Mouse (Mus musculus): ENCODE measurements at regions not wholly inside any gene's neighbourhood (a gene's known extent, or its start where the extent isn't known, plus 50 kb on each side); places are given as distances from the start of the nearest gene placed in this dataset.

DNA sequence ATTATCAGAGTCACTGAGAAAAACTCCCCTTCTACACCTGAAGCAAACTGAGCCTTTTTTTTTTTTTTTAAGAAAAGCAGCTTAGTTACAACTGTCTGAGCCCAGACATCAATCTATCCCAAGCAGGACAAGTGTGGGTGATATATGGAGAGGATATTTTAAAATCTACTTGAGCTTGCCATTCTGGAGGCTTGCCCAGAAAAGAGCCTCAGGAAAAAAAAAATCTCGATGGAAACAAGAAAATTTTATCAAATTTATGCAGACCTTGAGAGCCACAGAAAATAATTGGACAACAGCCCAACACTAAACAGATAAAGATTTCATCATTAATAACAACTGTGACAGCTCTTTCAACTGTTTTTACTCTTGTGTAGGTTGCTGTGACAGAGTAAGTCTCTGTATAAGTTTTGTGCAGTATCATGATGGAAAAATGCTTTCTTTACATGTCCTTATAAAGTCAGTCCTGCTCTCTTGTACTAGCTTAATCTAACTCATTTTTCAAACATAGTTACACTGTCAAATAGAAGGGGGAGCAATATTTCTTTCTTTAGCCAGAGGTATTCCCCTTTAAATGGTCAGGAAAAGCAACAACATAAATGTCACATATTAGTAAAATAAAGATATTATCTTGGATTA is 297.4 kb upstream of the Slitrk3 start:
- Histone ChIP-seq H3K36me3 (ENCODE audit: control insufficient read depth, insufficient read depth, low read length) (no peaks in the 10 kb centered on the region), H3K27me3 (ENCODE audit: control insufficient read depth, insufficient read depth, low read length) (no peaks in the 10 kb centered on the region), H3K4me3 (no peak overlapping the region), H3K9ac (ENCODE audit: low read depth, low read length) (no peak overlapping the region), H3K27ac (no peak overlapping the region), H3K79me2 (replicated peaks; ENCODE audit: control insufficient read depth, insufficient read depth, low read length) (no peaks in the 10 kb centered on the region), H3K4me1 (ENCODE audit: control insufficient read depth, insufficient read depth, low read length) (no peaks in the 10 kb centered on the region)
- no peak for DNase-seq
- intact Hi-C loops (cut with DNase I): no loop called here
- 16% methylated on average over 1 of the region's 1 CpGs for WGBS
- no peak for TF ChIP-seq CTCF (IDR thresholded peaks at IDR 0.05)
- TF ChIP-seq POLR2A (IDR thresholded peaks at IDR 0.05; ENCODE audit: insufficient read depth, low read depth, low read length): no peak
- no peak for TF ChIP-seq EP300 (IDR thresholded peaks at IDR 0.05; ENCODE audit: insufficient read depth, low read depth, low read length)

DNA sequence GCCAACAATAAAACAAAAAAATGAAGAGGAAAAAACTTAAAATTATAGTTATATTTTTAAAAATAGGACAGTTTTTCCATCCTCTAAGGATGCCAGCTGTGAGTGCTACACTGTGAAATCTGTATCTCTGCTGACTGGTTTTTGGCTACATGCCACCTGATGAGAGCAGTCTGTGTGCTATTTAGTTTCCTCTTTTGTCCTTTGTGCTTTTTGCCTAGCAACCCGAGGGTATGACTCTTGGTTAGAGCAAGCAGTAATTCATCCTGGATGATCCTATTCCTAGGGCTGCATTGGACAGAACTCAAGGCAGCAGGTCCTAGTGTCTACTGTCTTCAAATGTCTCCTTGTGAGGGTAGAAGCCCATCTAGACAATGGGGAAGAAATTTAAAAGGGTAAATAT is 285.6 kb upstream of the Slitrk3 start:
- H3K79me2 ChIP-seq (replicated peaks; ENCODE audit: control insufficient read depth, insufficient read depth, low read length): no peaks in the 10 kb centered on the region
- H3K27ac ChIP-seq: no peak overlapping the region
- no peak for DNase-seq
- H3K4me3 ChIP-seq: no peak overlapping the region
- no peak overlapping the region for H3K9ac ChIP-seq (ENCODE audit: low read depth, low read length)
- no peaks in the 10 kb centered on the region for H3K36me3 ChIP-seq (ENCODE audit: control insufficient read depth, insufficient read depth, low read length)
- intact Hi-C loops (cut with DNase I): no loop called here
- TF ChIP-seq POLR2A (IDR thresholded peaks at IDR 0.05; ENCODE audit: insufficient read depth, low read depth, low read length) (no peak), CTCF (IDR thresholded peaks at IDR 0.05) (no peak), EP300 (IDR thresholded peaks at IDR 0.05; ENCODE audit: insufficient read depth, low read depth, low read length) (no peak)
- no peaks in the 10 kb centered on the region for H3K27me3 ChIP-seq (ENCODE audit: control insufficient read depth, insufficient read depth, low read length)
- 10% methylated on average over 1 of the region's 1 CpGs for WGBS
- no peaks in the 10 kb centered on the region for H3K4me1 ChIP-seq (ENCODE audit: control insufficient read depth, insufficient read depth, low read length)

DNA sequence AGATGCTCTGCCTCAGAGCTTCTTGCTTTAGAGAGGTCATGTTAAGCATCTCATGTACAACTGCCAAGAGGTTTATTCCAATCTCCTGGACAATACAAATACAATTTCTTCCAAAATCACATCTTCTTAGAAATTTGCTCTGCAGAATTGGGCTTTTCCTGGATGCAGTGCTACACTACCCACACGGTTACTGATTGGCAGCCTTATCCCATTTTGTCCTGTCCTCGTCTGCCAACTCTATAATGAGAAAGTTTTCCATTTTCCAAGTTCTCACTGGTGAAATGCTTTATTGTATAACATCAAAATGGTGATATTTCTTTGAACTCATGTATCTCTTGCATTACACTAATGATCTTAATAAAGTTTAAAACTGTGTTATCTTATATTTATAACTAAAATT is 282.1 kb upstream of the Slitrk3 start:
- H3K9ac ChIP-seq (ENCODE audit: low read depth, low read length): no peak overlapping the region
- WGBS: 65% methylated on average over 2 of the region's 2 CpGs
- H3K4me3 ChIP-seq: no peak overlapping the region
- H3K4me1 ChIP-seq (ENCODE audit: control insufficient read depth, insufficient read depth, low read length): no peaks in the 10 kb centered on the region
- no peaks in the 10 kb centered on the region for H3K36me3 ChIP-seq (ENCODE audit: control insufficient read depth, insufficient read depth, low read length)
- intact Hi-C loops (cut with DNase I): no loop called here
- DNase-seq: no peak
- no peak for TF ChIP-seq POLR2A (IDR thresholded peaks at IDR 0.05; ENCODE audit: insufficient read depth, low read depth, low read length)
- TF ChIP-seq CTCF (IDR thresholded peaks at IDR 0.05): no peak
- no peak for TF ChIP-seq EP300 (IDR thresholded peaks at IDR 0.05; ENCODE audit: insufficient read depth, low read depth, low read length)
- H3K27ac ChIP-seq: no peak overlapping the region
- no peaks in the 10 kb centered on the region for H3K79me2 ChIP-seq (replicated peaks; ENCODE audit: control insufficient read depth, insufficient read depth, low read length)
- no peaks in the 10 kb centered on the region for H3K27me3 ChIP-seq (ENCODE audit: control insufficient read depth, insufficient read depth, low read length)

DNA sequence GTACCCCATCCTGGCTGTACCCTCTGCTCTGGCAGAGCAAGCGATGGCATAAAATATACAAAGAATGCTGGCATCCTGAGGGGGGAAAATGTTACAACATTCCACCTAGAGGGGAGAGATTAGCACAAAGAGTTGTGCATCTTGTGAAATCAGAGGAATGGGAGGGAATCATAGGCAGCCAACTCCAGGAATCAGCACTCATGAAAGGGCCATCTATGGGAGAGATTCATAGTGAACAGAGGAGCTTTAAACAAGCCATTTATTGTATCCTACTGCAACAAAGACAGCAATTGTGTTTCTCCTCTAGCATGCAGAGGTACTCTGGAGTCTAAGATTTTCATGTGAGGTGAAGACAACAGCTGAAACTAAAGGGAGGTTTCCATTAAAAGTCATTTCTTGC is 265.6 kb upstream of the Slitrk3 start:
- Histone ChIP-seq H3K36me3 (ENCODE audit: control insufficient read depth, insufficient read depth, low read length) (no peaks in the 10 kb centered on the region), H3K27ac (no peak overlapping the region)

More for the DNA sequence above, 265.6 kb upstream of the Slitrk3 start:
- Histone ChIP-seq H3K9ac (ENCODE audit: low read depth, low read length) (no peak overlapping the region), H3K27me3 (ENCODE audit: control insufficient read depth, insufficient read depth, low read length) (no peaks in the 10 kb centered on the region), H3K79me2 (replicated peaks; ENCODE audit: control insufficient read depth, insufficient read depth, low read length) (no peaks in the 10 kb centered on the region), H3K4me1 (ENCODE audit: control insufficient read depth, insufficient read depth, low read length) (no peaks in the 10 kb centered on the region), H3K4me3 (no peak overlapping the region)
- no peak for TF ChIP-seq EP300 (IDR thresholded peaks at IDR 0.05; ENCODE audit: insufficient read depth, low read depth, low read length)
- TF ChIP-seq POLR2A (IDR thresholded peaks at IDR 0.05; ENCODE audit: insufficient read depth, low read depth, low read length): no peak
- no peak for TF ChIP-seq CTCF (IDR thresholded peaks at IDR 0.05)
- no peak for DNase-seq
- intact Hi-C loops (cut with DNase I): no loop called here
- WGBS: 56% methylated on average over 1 of the region's 1 CpGs

Data from heart, adult 2 months (tissue).